Mouse (Mus musculus) myocyte (in vitro differentiated cells): ENCODE measurements at regions not wholly inside any gene's neighbourhood (a gene's known extent, or its start where the extent isn't known, plus 50 kb on each side); places are given as distances from the start of the nearest gene placed in this dataset.

Experiments
- CEBPB ChIP-seq: IDR thresholded peaks from 2 replicates; pipeline ENCODE4 v1.6.1; 2011; ENCODE audit warnings: mild to moderate bottlenecking, moderate library complexity; ENCODE audit not compliant: poor library complexity, insufficient read depth, severe bottlenecking
- POLR2A ChIP-seq: IDR thresholded peaks from one replicate; pipeline ENCODE4 v1.6.1; 2011; ENCODE audit warnings: low read depth, mild to moderate bottlenecking, control low read depth, moderate library complexity; ENCODE audit not compliant: insufficient read length

DNA sequence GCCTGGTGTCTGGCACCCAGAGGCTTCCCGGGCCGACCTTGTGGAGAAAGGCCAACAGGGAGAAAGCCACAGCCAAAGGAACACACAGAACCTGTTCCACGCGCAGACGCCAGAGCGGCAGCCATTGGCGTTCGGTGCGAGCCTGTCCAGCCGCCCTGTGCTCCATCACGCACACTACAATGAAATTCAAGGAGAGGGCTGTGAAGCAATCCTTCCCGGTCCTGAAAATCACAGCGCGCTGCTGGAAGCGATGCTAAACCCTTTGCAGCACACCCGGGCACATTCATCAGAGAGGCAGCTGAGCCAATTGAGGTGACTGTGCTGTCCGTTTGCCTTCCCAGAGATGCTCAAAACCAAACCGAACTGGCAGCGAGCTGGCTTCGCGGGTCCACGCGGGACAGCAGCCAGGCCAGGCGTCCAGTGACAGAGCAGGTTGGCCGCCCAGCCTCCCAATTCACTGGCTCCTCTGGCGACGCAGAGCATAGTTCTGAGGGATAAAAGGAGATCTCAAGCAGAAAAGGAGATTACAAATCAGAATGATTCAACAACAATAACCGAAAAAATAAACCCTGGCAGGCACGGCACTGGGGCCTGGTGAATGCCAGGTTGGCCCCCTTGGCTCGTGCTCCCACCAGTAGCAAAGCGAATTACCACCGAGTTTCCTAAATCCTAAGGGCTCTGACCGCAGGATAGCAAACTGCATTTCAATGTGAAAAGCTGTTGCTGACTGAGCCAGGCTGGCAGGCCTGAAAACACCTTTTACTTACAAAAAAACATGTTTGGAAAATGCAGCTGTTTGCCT is 83.1 kb upstream of the Foxd3 start:
- TF ChIP-seq POLR2A = no peak
- no peak for TF ChIP-seq CEBPB
